Mouse (Mus musculus): ENCODE data around the gene Serpinb3c. TPM values are rescaled to one million over a fixed set of nuclear protein-coding genes. Genes with fewer than 3 reads are reported as not detected.

The Serpinb3c gene
- not detected for polyA plus RNA-seq (2017; shearing (Covaris generic))

GRCm38 (mm10) chr1:107278261-107278660 is at the start of gene Serpinb3c, which contains the start of gene Serpinb3b:
Serpinb3c (minus strand) TSS chr1:107278371.
Serpinb3b (minus strand) TSS chr1:107278361.

Other genes starting within 250 kb of the Serpinb3c start
- not detected for gene Serpinb3a, start 226.1 kb downstream of the Serpinb3c start, polyA plus RNA-seq (2017; shearing (Covaris generic))
- gene Serpinb3d, start 194.9 kb downstream of the Serpinb3c start, polyA plus RNA-seq (2017; shearing (Covaris generic)), result not detected
- not detected for gene Serpinb3b, start within 50 bp of the Serpinb3c start, polyA plus RNA-seq (2017; shearing (Covaris generic))
- gene Serpinb11, start 82.8 kb upstream of the Serpinb3c start, polyA plus RNA-seq (2017; shearing (Covaris generic)), result under 1 TPM in 1 of 2 experiments, not detected in 1; 0.29 TPM
- under 1 TPM in 1 of 2 experiments, not detected in 1; 0.24 TPM for gene Serpinb7, start 121.3 kb upstream of the Serpinb3c start, polyA plus RNA-seq (2017; shearing (Covaris generic))
- 1 to 10 TPM in 1 of 2 experiments, not detected in 1; 2.3 TPM for gene Serpinb2, start 233.1 kb upstream of the Serpinb3c start, polyA plus RNA-seq (2017; shearing (Covaris generic))